Mouse (Mus musculus) ovary, postnatal 36 days (tissue): ENCODE measurements at regions not wholly inside any gene's neighbourhood (a gene's known extent, or its start where the extent isn't known, plus 50 kb on each side); places are given as distances from the start of the nearest gene placed in this dataset.
A peak's percentile ranks its signal among the peaks of the same experiment; 100 is the strongest.

Experiments used
- DNase-seq: peaks from one replicate; pipeline ENCODE4 v3.0.0; 2022; ENCODE audit warnings: low spot score, mixed read lengths

DNA sequence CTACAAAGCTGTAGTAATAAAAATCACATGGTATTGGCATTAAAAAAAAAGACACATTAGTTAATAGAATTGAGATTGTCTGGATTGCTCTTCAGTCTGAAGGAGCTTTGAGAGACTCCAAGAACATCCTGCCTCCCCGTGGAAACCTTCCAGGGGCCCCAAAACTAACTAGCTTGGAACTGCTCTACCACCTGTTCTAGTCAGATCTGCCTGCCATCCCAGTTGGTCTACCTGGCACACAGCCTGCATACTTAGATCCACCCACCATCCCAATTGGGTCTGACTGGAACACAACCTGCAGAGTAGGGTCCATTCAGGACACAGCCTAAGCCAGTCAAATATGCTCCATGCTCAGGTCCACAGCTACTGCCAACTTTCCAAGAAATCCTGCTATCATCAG lies 503.6 kb downstream of the Rapgef2 start:
- no peak for DNase-seq

DNA sequence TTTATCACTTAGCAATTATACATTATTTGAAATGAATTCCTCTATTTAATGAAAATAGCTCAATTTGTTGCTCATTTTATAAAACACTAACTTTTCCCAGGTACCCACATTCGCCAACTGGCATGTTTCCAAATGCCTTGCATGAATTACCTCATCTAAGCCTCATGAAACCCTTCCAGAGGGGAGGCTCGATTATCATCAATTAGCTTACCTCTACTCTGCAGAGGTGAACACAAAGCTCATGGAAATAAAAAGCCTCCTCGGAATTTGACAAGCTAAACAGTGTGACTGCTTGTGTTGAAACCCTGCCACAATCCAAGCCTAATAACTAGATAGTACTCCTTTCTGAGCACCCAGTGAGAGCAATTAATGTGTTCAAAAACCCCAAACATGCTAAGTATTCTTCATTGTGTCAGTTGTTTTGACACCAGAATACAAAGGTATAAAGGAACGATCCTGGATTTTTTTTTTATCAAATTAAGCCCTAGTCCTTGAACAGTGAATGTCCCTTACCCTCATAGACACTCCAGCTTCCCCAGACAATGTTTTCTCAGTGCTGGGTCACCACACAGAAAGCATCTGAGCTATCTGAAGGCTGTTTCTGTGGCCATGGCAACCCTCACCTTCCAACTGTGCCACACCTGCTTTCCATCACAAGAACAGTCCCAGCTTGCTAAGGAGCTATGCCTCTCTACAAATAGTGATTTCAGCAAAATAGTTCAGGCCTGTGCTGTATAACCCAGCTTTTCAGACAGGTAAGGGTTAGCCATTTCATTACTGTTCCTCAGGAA lies 530.4 kb downstream of the Rapgef2 start:
- no peak for DNase-seq

DNA sequence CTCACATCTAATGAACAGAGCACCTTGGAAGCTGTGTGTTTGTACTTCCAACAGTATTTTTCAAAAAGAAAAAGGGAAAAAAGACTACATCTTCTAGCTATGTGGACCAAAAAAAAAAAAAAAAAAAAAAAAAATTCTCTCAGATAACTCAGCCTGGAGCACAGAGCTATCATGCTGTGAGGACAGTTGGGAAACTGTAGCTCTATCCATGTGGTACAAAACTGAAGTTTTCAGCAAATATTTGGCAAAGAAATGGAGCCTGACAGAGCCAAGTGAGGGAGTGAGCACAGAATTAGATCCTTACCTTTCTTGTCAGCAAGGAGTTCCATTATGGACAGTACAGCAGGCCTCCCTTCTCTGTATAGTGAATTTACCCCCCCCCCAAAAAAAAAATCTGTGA lies 550.2 kb downstream of the Rapgef2 start:
- DNase-seq = no peak

DNA sequence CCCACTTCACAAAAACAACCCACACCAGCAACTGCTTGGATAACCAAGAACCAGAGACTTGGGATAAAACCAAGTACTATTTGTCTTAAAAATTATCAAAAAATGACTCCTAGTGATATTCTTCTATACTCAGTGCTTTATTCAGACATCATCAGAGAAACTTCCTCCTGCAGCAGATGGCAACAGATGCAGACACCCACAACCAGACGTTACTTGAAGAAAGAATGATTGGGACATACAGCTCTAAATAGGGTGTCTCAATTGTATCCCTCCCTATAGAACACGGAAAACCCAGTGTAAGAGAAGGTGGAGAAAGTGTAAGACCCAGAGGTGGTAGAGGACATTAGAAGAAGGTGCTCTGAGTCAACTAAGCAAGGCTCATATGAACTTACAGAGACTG lies 569.6 kb downstream of the Rapgef2 start:
- no peak for DNase-seq

DNA sequence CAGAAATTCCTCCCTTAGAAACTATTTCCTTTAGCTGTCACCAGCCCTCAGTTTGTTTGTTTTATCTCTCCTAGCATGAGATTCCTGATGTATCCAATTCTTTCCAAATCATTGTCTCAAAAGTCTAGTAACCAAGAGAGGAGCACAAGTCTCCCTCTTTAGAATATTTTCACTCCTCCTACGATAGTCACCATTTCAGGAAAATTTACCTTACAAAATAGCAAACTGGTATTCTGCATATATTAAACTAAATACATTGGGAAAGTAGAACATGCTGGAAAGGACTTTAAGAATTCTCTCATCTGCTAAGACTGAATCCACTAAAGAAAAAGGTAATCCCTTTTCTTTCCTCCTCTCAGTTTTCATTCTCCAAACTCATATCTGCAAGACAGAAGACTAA lies 578.6 kb downstream of the Rapgef2 start:
- DNase-seq = no peak

DNA sequence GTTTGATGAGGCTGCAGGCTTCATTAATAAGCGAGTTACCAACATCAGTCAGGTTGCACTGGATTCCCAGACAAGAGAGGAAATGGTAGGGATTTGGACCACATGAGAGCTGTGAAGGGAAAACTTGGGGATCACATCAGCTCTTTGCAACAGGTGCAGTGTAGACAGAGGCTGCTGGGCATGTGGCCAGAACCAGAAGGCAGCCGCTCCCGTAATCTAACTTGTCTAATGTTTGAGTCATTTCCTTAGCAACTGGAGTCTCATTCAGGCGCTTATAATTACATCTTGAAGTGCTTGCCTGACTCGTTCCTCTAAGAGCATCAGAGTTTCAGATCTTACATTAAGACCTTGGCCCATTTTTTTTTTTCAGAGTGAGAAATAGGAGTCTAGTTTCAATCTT lies 587.4 kb downstream of the Rapgef2 start:
- no peak for DNase-seq

DNA sequence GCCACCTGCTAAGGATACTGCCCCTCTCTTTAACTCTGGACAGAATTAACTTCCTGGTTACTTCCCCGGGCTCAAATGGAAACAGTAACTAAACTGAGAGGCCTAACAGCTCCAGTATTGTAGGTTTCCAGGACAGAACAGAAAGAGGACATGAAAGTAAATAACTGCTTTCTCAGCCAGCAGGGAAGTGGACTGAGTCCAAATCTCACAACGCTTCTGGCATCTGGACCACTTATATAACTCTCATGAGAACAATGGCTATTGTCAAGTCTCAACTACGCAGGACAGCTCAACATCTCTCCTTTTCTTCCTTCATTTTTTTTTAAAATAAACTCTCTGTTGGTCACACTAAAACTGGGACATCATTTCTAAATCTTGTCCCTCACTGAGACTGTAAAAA lies 594.8 kb downstream of the Rapgef2 start:
- no peak for DNase-seq

DNA sequence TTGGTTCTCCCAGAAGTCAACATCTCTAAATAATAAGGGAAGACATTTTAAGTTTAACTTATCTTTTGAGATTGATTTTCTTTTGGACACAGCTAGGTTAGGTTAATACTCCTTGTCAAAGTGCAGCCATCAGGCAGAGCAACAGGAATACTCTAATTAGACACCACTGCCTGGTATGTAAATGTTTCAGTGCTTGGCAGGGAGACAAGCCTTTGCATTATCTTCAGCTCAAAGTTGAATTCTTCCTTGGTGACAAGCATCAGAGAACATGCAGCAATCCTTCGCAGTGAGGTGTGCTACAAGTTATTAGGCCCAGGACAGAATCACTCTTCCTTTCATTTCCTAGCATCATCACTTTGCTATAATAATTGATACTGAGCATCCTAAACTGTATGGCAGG lies 608.7 kb downstream of the Rapgef2 start:
- no peak for DNase-seq

DNA sequence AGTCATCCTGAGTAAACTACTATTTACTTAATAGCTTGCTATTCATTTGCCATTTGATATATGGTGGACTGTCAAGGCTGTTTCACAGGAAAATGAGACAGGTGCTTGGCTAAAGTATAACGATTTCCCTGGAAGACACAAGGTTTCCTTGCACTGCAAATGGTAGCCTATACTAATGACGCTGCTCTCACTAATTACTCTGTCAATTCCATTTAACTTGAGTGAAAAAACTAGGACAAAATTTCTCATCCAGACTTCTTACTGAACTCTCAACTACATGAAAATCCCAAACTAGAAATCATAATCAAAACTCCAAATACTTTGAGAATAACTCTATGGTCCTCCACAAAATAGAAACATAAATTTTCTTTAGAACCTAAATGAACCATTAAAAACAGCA lies 609.5 kb downstream of the Rapgef2 start:
- no peak for DNase-seq

DNA sequence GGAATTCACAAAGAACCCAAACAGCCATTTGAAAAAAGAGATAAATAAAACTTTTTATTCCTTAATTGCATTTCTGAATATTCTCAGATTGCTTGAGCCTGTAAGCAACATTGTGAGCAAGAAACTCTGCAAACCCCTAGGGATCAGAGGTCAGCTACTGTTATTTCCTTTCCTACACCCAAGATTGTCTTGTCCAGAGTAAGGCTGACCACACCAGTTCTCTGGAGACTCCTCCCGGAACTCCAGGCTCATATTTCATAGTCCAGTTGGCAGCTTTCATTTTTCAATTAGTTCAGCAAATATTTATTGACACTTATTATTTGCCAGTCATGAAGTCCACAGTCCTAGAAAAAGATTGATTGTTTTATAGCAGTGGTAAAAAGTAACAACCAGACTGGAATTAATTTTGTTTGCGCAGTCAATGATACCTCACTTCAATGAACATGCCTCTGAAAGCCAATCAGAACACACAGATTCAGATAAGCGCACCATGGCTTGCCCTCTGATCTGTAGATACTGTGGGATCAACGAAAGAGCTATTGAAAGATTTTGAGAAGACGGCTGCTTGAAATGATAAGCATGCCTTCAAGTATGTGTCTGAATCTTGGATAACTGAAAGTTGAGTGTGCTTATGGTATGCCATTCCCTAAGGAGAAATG lies 611.7 kb downstream of the Rapgef2 start:
- DNase-seq = no peak

DNA sequence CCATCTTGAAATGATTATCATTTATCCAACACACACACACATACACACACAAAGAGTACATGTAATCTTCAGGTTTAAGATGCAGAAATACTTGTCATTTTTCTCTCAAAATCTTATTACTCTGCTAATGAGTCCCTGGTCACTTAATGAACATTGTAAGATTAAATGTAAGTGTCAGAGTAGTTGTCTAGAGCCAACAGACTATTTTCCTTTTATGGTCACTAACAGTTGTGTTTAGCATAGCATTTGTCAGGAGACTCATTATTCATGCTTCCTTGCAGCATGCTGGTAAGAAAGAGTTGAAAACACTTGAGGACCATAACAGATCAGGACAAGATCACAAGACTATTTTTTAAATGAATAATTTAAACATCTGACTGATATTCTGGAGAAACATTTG lies 618.3 kb downstream of the Rapgef2 start:
- DNase-seq = no peak

DNA sequence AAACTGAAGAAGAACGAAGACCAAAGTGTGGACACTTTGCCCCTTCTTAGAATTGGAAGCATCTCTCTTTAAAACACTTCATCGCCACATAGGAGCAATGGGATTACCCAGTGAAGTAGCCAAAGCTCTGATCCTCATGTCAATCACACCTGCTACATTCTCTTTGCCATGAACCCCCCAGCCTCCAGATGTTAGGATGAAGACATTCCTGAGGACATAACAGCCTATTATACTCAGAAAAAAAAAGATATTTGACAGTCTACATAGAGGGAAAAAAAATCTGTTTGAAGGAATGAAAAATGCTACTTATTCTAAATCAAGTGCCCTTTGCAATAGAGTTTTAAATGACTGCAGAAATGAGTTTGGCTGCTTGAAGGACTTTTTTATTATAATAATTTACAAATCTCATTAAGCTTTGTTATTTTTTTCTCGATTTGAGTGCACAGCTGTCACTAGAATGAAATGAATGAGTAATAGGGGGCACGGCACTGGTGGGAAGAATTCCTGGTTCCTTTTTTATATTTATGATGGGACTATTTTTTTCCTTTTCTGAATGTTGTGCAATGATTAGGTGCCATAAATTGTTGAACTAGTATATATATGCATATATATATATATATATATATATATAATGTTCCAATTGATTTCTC lies 618.8 kb downstream of the Rapgef2 start:
- no peak for DNase-seq

DNA sequence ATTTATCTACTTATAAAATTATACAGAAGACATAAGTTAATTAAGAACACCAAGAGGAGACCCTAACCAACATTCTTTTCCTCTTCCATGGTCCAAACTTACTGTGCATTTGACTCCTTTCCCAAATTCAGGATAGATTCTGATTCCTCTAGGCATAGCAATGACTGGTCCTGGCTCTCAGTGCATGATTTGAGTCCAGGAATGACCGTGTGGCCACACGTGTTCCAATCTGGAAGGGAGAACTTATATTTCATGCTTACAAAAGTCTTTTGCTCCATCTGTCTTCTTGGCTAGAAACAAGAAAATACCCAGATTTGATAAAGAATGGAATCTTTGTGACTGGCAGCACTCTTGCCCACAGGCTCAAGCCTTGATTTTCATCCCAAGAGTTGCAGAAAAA lies 638.2 kb downstream of the Rapgef2 start:
- DNase-seq = no peak

DNA sequence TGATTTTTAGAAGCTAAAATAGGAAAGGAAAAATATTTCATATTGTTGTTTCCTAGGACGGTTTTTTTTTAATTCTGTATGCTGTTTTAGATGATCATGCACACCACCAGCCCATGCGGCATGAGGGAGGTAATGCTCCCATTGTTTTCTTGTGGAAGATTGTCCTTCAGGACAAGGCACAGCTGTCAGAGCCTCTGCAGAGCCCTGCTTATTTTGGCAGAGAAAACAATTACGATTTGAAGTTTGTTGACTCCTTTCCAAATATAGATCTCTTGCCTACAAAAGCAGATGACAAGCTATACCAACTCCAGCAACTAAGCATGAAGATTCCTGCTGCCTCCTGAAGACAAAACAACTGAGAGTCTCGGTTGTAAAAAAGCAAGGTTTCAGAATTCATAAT lies 650.9 kb downstream of the Rapgef2 start:
- DNase-seq = no peak

DNA sequence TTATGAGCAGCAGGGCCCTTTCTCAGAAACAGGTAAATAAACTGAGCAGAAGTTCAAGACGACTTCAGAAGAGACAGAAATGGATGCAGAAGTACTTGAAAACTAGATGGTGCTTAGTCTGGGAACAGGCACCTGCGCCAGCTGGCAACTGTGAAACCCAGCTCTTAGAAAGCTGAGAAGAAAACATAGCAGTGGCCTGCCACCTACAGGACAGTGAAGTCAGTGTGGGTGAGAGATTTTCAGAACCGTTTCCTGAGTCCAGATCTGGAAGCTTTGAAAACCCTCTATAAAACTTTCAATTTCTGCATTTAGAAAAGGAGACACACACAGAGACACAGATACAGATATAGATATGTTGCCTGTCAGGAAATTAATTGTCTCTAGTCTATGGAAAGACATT lies 667.4 kb downstream of the Rapgef2 start:
- peak; percentile 5 for DNase-seq

DNA sequence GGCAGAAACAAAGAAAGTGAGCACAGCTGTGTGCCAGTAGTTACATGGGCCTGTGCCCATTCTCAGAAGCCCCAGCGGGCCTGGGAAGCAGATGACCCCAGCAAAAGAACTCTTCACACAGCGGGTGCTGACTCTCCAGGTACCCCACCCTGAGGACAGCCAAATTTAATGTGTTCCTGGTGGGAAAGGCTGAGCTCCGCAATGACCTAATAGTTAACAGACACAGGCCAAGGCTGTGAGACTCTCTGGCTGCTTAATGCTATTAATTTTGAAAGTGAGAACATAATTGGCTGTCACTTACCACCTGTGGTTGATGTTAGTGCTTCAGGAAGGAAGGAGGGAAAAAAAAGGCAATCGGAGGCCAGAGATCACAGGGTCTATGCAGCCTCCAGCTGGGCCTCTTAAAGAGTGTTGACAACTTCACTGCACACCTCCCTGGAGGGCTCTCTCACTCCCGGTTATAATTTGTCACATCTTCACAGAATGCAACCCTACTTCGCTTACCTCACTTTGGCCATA lies 691.5 kb downstream of the Rapgef2 start:
- no peak for DNase-seq

DNA sequence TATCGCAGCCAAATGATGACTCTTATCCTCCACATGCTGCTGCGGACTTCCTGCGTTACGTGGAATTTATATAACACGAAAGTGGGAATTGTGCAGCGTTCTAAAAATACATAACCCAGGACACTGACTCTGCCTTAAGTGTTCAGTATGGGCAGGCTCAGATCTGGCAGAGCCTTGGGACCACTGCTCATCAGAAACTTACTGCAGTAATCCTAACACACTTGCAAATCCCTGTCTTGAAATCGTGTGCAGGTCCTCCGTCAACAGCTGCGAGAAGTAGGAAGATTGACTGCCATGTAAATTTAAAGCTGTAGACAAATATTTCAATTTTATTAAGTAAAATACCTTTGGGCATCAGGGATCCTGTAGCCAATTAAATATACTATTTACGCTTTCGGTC lies 692.0 kb downstream of the Rapgef2 start:
- DNase-seq = no peak

DNA sequence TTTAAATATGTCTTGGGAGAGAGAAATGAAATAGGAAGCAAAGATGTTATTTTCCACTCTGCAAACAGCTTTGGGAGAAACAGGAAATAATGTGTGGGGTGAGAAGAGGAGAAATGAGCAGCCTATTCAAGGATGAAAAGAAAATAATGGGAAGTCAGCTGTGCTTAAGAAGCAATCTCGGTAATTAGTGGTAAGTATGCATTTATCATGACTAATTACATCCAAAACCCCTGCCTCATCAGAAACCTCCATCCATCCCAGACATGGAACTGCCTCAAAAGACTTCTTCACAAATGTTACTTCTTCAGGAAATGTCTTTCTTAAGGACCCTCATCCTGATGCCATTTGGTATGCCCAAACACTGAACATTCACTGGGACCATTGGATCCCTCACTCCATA lies 699.7 kb downstream of the Rapgef2 start:
- DNase-seq = no peak

DNA sequence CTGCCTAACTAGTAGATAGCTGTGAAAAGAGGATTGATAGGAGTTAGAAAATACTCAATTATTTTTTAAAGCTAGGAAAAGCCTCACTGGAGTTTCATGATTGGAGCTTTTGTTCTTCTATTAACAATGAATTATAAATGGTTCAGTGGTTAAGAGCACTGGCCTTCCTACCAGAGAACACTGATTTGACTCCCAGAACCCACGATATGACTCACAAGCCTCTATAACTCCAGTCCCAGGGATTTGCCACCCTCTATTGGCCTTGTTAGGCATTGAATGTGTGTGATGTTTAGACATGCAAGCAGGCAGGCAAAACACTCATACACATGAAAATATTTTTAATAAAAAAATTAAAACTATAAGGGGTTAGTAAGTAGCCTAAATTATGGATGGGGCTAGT lies 704.4 kb downstream of the Rapgef2 start:
- no peak for DNase-seq

DNA sequence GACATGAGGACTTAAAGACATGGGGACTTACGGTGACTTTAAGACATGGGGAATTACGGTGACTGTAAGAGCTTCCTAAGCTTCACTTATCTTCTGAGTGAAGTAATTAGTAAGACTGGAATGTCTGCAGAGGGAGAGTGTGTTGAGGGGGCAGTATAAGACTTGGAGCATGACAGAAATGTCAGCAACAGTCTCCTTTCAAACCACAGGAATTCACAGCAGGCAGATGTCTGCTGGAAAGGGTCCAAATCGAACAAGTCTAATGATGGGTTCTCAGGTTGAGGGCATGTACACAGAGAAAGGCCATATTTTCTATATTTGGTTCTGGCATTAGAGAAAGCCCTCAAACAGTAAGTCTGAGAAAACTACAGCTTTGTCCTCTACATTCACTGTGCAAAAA lies 705.2 kb downstream of the Rapgef2 start:
- no peak for DNase-seq

DNA sequence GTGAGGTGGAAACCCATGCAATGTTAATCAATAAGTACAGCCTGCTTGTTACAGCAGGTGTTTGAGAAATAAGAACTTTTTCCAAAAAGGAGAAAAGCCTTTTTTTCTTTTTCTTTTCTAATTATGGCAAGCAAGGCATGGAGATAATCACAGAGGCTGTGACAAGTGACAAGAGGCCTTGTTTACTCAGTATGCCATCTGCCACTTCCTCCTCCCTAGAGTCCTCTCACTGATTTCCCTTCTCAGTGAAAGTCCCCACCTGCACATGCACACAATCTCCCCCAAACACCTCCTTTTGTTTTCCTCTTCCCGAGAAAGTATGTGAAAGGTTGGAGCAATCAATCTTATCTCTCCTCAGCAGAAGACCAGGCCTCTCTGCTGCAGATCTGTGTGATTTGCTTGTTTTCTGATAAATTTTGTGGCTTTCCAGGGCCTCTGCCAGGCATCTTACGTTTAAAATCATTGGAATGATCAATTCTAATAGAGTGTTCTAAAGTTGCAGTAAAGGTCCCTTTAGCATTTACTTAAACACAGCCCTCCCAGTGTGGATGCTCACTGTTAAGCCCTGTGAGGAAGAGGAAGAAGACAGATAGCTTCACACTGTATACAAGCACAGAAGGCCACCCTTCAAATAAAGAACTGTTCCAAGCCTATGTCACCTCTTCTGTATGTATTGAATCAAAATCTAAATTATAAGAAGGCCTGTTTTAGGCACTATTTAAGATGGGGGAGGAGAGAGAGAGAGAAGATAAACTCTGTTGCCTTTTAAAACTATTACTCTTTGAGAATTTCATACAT lies 710.5 kb downstream of the Rapgef2 start:
- no peak for DNase-seq

DNA sequence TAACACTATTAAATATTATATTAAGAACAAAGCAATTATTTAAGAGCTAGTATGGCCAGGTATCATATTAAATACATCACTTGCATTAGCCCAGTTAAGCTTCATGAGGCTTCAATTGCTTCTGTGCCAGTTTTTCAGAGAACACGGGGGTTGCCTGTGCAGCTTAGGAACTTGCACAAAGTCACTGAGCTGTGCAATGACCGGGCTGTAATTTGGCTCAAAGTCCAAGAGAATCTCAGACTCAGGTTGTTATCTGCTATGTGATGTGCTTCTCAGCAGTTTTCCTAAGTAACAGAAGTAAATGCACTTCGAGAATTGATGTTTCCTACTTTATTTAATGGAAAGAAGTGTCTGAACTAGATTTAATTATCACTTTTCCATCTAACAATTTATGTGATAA lies 711.5 kb downstream of the Rapgef2 start:
- DNase-seq = no peak
